Mouse (Mus musculus): ENCODE measurements around the gene Rpap2. TPM values are rescaled to one million over a fixed set of nuclear protein-coding genes. Genes with fewer than 3 reads are reported as not detected.

The Rpap2 gene
- polyA plus RNA-seq, 1 experiment from 2014 or later: 23.1 TPM

- Histone ChIP-seq H3K9ac (ENCODE audit: low read length) (no peak overlapping the region), H3K9me3 (ENCODE audit: control insufficient read depth, low read length) (no peaks in the 10 kb centered on the region), H3K27ac (ENCODE audit: low read depth, low read length) (no peak overlapping the region), H3K4me2 (no peak overlapping the region), H3K4me1 (ENCODE audit: control insufficient read depth, insufficient read depth, low read length) (no peaks in the 10 kb centered on the region), H3K36me3 (ENCODE audit: control insufficient read depth, insufficient read depth, low read length) (no peaks in the 10 kb centered on the region), H3K27me3 (ENCODE audit: control insufficient read depth, insufficient read depth, low read length) (no peaks in the 10 kb centered on the region), H3K4me3 (ENCODE audit: low read depth, low read length) (no peak overlapping the region)
- ATAC-seq (ENCODE audit: low FRiP score): no peak
- no peak for DNase-seq (ENCODE audit: low spot score, missing footprints)
- 95% methylated on average over 3 of the region's 3 CpGs for WGBS
These were observed 24.2 kb downstream of the Rpap2 start for GRCm38 (mm10) chr5:107621327-107621726.

GRCm38 (mm10) chr5:107633651-107634050 is 36.5 kb downstream of the Rpap2 start:
- no peak for ATAC-seq (ENCODE audit: low FRiP score)
- WGBS: 87% methylated on average over 4 of the region's 4 CpGs
- DNase-seq (ENCODE audit: low spot score, missing footprints): peak; percentile 47
- H3K36me3 ChIP-seq (ENCODE audit: control insufficient read depth, insufficient read depth, low read length): no peaks in the 10 kb centered on the region
- no peaks in the 10 kb centered on the region for H3K4me1 ChIP-seq (ENCODE audit: control insufficient read depth, insufficient read depth, low read length)
- no peak overlapping the region for H3K27ac ChIP-seq (ENCODE audit: low read depth, low read length)
- H3K9me3 ChIP-seq (ENCODE audit: control insufficient read depth, low read length): no peaks in the 10 kb centered on the region
- H3K27me3 ChIP-seq (ENCODE audit: control insufficient read depth, insufficient read depth, low read length): no peaks in the 10 kb centered on the region
- H3K9ac ChIP-seq (ENCODE audit: low read length): no peak overlapping the region
- H3K4me3 ChIP-seq (ENCODE audit: low read depth, low read length): no peak overlapping the region
- no peak overlapping the region for H3K4me2 ChIP-seq

DNA sequence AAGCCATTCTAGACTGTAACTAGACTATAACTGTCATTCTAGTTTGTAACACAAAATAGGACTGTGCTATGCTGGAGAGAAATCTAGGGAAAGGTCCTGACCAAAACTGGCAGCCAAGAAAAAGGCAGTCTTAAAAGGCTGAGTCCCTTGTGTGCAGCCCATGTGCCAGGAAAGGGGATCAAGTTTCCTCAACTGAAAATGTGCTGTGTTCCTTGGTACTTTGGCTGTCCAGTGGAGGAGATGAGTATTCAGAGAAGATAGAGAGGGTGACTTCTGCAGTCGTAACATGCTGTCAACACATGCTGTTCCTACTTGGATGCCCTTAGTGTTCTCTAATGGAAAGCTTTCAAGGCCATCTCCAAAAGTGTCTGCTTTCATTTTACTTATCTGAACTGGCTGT is 39.9 kb downstream of the Rpap2 start:
- Histone ChIP-seq H3K9ac (ENCODE audit: low read length) (no peak overlapping the region), H3K36me3 (ENCODE audit: control insufficient read depth, insufficient read depth, low read length) (no peaks in the 10 kb centered on the region), H3K4me3 (ENCODE audit: low read depth, low read length) (no peak overlapping the region), H3K9me3 (ENCODE audit: control insufficient read depth, low read length) (no peaks in the 10 kb centered on the region), H3K27me3 (ENCODE audit: control insufficient read depth, insufficient read depth, low read length) (no peaks in the 10 kb centered on the region), H3K27ac (ENCODE audit: low read depth, low read length) (no peak overlapping the region), H3K4me1 (ENCODE audit: control insufficient read depth, insufficient read depth, low read length) (no peaks in the 10 kb centered on the region), H3K4me2 (no peak overlapping the region)
- ATAC-seq (ENCODE audit: low FRiP score): no peak
- 74% methylated on average over 1 of the region's 1 CpGs for WGBS
- peak; percentile 75 for DNase-seq (ENCODE audit: low spot score, missing footprints)

DNA sequence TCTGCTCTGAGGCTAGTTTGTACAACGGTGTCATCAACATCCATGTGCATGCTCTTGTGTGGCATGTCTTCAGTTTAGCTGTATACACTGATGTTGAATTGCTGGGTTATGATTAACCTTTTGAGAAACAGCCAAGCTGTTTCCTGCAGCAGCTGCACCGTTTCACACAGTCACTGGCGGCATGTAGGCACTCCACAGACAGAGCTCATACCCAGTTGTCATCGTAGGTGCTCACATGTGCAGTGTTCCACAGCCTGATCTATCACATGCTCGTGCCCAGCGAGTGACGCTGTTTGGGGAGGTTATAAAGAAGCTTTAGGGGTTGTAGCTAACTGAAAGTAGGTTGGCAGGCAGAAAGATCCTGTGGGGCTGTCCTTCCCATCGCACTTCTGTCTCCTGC is 41.2 kb downstream of the Rpap2 start:
- H3K4me1 ChIP-seq (ENCODE audit: control insufficient read depth, insufficient read depth, low read length): no peaks in the 10 kb centered on the region
- H3K27ac ChIP-seq (ENCODE audit: low read depth, low read length): no peak overlapping the region
- no peaks in the 10 kb centered on the region for H3K9me3 ChIP-seq (ENCODE audit: control insufficient read depth, low read length)
- no peaks in the 10 kb centered on the region for H3K27me3 ChIP-seq (ENCODE audit: control insufficient read depth, insufficient read depth, low read length)
- H3K4me3 ChIP-seq (ENCODE audit: low read depth, low read length): no peak overlapping the region
- 96% methylated on average over 8 of the region's 8 CpGs for WGBS
- no peak for ATAC-seq (ENCODE audit: low FRiP score)
- H3K36me3 ChIP-seq (ENCODE audit: control insufficient read depth, insufficient read depth, low read length): no peaks in the 10 kb centered on the region
- no peak overlapping the region for H3K9ac ChIP-seq (ENCODE audit: low read length)
- DNase-seq (ENCODE audit: low spot score, missing footprints): peak; percentile 4
- no peak overlapping the region for H3K4me2 ChIP-seq

DNA sequence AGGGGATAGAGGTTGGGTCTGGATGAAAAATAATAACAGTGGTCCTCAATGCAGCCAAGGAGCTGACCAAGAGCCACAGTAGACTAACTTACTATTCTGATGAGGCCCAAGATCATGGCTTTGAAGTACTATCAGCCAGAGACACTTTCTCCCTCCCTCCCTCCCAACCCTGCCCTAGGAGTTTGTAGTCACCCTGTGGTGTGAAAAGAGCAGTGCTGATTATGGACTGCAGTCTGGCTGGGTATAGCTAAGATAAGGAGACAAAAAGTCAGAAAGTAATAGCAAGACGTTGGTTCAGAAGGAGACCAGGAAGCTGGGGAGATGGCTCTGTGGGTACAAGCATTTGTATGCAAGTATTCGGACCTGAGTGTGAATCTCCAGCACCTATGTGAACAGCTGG is 47.4 kb downstream of the Rpap2 start:
- H3K27me3 ChIP-seq (ENCODE audit: control insufficient read depth, insufficient read depth, low read length): no peaks in the 10 kb centered on the region
- no peaks in the 10 kb centered on the region for H3K36me3 ChIP-seq (ENCODE audit: control insufficient read depth, insufficient read depth, low read length)
- H3K4me2 ChIP-seq: no peak overlapping the region
- no peak for DNase-seq (ENCODE audit: low spot score, missing footprints)
- H3K27ac ChIP-seq (ENCODE audit: low read depth, low read length): no peak overlapping the region
- H3K4me3 ChIP-seq (ENCODE audit: low read depth, low read length): no peak overlapping the region
- H3K9ac ChIP-seq (ENCODE audit: low read length): no peak overlapping the region
- H3K4me1 ChIP-seq (ENCODE audit: control insufficient read depth, insufficient read depth, low read length): no peaks in the 10 kb centered on the region
- H3K9me3 ChIP-seq (ENCODE audit: control insufficient read depth, low read length): no peaks in the 10 kb centered on the region
- WGBS: 89% methylated on average over 2 of the region's 2 CpGs
- no peak for ATAC-seq (ENCODE audit: low FRiP score)

- DNase-seq (ENCODE audit: low spot score, missing footprints) (no peak), ATAC-seq (ENCODE audit: low FRiP score) (no peak)
- Histone ChIP-seq H3K27ac (ENCODE audit: low read depth, low read length) (no peak overlapping the region), H3K4me2 (no peak overlapping the region), H3K9me3 (ENCODE audit: control insufficient read depth, low read length) (no peaks in the 10 kb centered on the region), H3K4me3 (ENCODE audit: low read depth, low read length) (no peak overlapping the region), H3K36me3 (ENCODE audit: control insufficient read depth, insufficient read depth, low read length) (no peaks in the 10 kb centered on the region), H3K4me1 (ENCODE audit: control insufficient read depth, insufficient read depth, low read length) (no peaks in the 10 kb centered on the region), H3K27me3 (ENCODE audit: control insufficient read depth, insufficient read depth, low read length) (no peaks in the 10 kb centered on the region), H3K9ac (ENCODE audit: low read length) (no peak overlapping the region)
- 78% methylated on average over 2 of the region's 2 CpGs for WGBS
These were observed 48.8 kb downstream of the Rpap2 start for GRCm38 (mm10) chr5:107645935-107646334.

DNA sequence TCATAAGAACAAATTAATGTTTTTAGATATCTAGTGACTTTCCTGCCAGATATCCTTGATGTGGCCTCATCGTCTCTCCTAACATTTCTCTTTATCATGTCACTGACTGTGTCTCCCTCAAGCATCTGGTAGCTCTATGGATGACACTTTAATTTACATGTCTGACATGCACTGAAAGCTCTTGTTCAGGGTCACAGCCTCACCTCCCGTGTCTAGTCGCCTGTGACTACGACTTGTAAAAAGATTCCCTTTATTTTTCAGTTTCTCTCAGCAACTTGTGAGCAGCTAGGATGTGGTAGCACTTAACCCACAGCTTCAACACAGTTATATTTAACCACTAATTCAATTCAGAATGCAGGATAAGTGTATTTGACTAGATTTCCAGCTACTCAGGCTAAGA is 50.4 kb downstream of the Rpap2 start:
- WGBS: 65% methylated on average over 4 of the region's 4 CpGs

GRCm38 (mm10) chr5:107648552-107649125 is 51.5 kb downstream of the Rpap2 start:
- no peak overlapping the region for H3K4me3 ChIP-seq (ENCODE audit: low read depth, low read length)
- no peaks in the 10 kb centered on the region for H3K4me1 ChIP-seq (ENCODE audit: control insufficient read depth, insufficient read depth, low read length)
- H3K27me3 ChIP-seq (ENCODE audit: control insufficient read depth, insufficient read depth, low read length): no peaks in the 10 kb centered on the region
- no peak for DNase-seq (ENCODE audit: low spot score, missing footprints)
- H3K36me3 ChIP-seq (ENCODE audit: control insufficient read depth, insufficient read depth, low read length): no peaks in the 10 kb centered on the region
- H3K9me3 ChIP-seq (ENCODE audit: control insufficient read depth, low read length): no peaks in the 10 kb centered on the region
- no peak overlapping the region for H3K9ac ChIP-seq (ENCODE audit: low read length)
- no peak overlapping the region for H3K4me2 ChIP-seq
- ATAC-seq (ENCODE audit: low FRiP score): no peak
- H3K27ac ChIP-seq (ENCODE audit: low read depth, low read length): no peak overlapping the region
- 83% methylated on average over 5 of the region's 5 CpGs for WGBS

More for the DNA sequence above, 50.4 kb downstream of the Rpap2 start:
- Histone ChIP-seq H3K27ac (ENCODE audit: low read depth, low read length) (no peak overlapping the region), H3K27me3 (ENCODE audit: control insufficient read depth, insufficient read depth, low read length) (no peaks in the 10 kb centered on the region), H3K4me3 (ENCODE audit: low read depth, low read length) (no peak overlapping the region), H3K4me2 (no peak overlapping the region), H3K4me1 (ENCODE audit: control insufficient read depth, insufficient read depth, low read length) (no peaks in the 10 kb centered on the region), H3K9me3 (ENCODE audit: control insufficient read depth, low read length) (no peaks in the 10 kb centered on the region), H3K36me3 (ENCODE audit: control insufficient read depth, insufficient read depth, low read length) (no peaks in the 10 kb centered on the region), H3K9ac (ENCODE audit: low read length) (no peak overlapping the region)
- no peak for ATAC-seq (ENCODE audit: low FRiP score)
- DNase-seq (ENCODE audit: low spot score, missing footprints): no peak

GRCm38 (mm10) chr5:107649680-107650079 is 52.5 kb downstream of the Rpap2 start:
- ATAC-seq (ENCODE audit: low FRiP score): no peak
- Histone ChIP-seq H3K27ac (ENCODE audit: low read depth, low read length) (no peak overlapping the region), H3K36me3 (ENCODE audit: control insufficient read depth, insufficient read depth, low read length) (no peaks in the 10 kb centered on the region), H3K4me3 (ENCODE audit: low read depth, low read length) (no peak overlapping the region), H3K9ac (ENCODE audit: low read length) (no peak overlapping the region), H3K9me3 (ENCODE audit: control insufficient read depth, low read length) (no peaks in the 10 kb centered on the region), H3K27me3 (ENCODE audit: control insufficient read depth, insufficient read depth, low read length) (no peaks in the 10 kb centered on the region), H3K4me1 (ENCODE audit: control insufficient read depth, insufficient read depth, low read length) (no peaks in the 10 kb centered on the region), H3K4me2 (no peak overlapping the region)
- no peak for DNase-seq (ENCODE audit: low spot score, missing footprints)
- 81% methylated on average over 2 of the region's 2 CpGs for WGBS

Data from midbrain, embryonic 11.5 days (tissue).